Mouse (Mus musculus) testis, adult 2 months (tissue): ENCODE data around the gene Ezr.

ENCODE experiments used
- CTCF ChIP-seq: fragments of 200-500 bp; IDR thresholded peaks from 2 replicates; pipeline ENCODE4 v1.5.1; 2012; ENCODE audit warnings: low read depth, mild to moderate bottlenecking, inconsistent platforms, low read length, moderate library complexity; ENCODE audit not compliant: control insufficient read depth, insufficient read depth, insufficient replicate concordance
- POLR2A ChIP-seq: fragments of 200-500 bp; IDR thresholded peaks from 2 replicates; pipeline ENCODE4 v1.6.1; 2012; ENCODE audit warnings: low read depth, mild to moderate bottlenecking, inconsistent platforms, low read length, moderate library complexity; ENCODE audit not compliant: control insufficient read depth

DNA sequence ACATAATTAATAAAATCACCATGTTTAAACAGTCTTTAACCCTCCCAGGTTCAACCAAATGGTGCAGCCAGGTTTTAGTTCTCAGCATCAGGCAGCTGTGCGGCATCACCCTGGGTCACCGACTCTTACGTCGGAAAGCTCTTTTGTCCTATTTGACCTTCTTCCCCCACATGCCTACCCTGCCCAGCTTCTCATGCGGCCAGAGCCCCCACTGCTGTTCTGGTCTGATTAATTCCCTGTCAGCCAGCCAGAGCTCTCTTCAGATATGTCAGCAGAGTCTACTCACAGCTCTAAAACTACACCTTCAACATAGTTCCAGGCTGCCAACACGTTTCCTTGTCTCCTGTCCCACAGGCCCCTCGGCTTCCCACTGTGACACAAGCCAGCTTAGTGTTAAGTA lies 35.1 kb downstream of the Ezr start:
- TF ChIP-seq CTCF (no peak), POLR2A (no peak)
